Mouse (Mus musculus): ENCODE results near the gene Chst15.
A peak's percentile ranks its signal among the peaks of the same experiment; 100 is the strongest.

The Chst15 gene

DNA sequence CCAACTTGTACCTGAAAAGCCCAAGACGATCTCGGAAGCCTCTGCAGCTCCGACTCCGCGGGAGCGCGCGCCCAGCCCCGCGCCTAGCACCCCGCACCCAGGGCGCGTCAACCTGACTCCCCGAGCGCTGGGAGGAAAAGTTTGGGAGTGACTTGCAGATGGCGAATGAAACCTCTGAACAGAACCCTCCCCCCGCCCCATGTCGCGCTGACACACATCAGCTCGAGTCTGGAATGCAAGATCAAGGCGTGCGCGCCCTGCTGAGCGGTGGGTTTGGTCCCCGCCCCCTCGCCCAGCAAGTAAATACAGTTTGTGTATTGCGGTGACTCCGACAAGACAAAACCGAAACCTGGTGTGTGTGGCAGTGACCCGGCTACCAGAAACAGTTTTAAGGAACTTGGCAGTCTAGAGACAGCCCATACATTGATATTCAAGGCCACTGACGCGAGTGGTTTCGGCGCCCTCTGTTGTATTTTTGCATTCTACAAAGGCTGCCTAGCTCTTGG, at the start of gene Chst15:
Gene Chst15 (minus strand): TSS at position 193 of the 506 bp plus-strand sequence.
- peak; percentile 90 for DNase-seq (ENCODE audit: low read depth, low spot score)
- Histone ChIP-seq H3K36me3 (ENCODE audit: control insufficient read depth, insufficient read depth, low read length, poor library complexity, severe bottlenecking) (no peaks in the 10 kb centered on the region), H3K27me3 (ENCODE audit: control insufficient read depth, insufficient read depth, low read length, poor library complexity, severe bottlenecking) (no peaks in the 10 kb centered on the region)

GRCm38 (mm10) chr7:132365703-132366384, 48.8 kb upstream of the Chst15 start:
- DNase-seq (ENCODE audit: low read depth, low spot score), result peak; percentile 81
- Histone ChIP-seq H3K27me3 (ENCODE audit: control insufficient read depth, insufficient read depth, low read length, poor library complexity, severe bottlenecking) (no peaks in the 10 kb centered on the region), H3K36me3 (ENCODE audit: control insufficient read depth, insufficient read depth, low read length, poor library complexity, severe bottlenecking) (no peaks in the 10 kb centered on the region)

DNA sequence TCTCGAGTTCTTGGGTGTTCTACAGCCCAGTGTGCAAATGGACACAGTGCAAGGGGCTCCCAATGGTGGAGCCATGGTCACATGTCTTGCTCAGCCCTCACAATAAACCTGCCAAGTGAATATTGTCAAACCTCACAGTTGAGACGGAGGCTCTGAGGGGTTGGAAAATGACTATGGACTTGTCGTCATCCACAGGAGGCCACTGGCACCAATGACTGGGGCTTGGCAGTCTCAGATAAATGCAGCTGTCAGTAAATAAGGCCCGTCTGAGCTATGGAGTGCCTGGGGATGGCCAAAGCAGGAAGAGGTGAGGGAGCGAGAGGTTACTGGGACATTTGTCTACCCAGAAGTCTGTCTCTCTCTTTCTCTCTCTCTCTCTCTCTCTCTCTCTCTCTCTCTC, 48.1 kb upstream of the Chst15 start:
- Histone ChIP-seq H3K27me3 (ENCODE audit: control insufficient read depth, insufficient read depth, low read length, poor library complexity, severe bottlenecking) (no peaks in the 10 kb centered on the region), H3K36me3 (ENCODE audit: control insufficient read depth, insufficient read depth, low read length, poor library complexity, severe bottlenecking) (no peaks in the 10 kb centered on the region)
- DNase-seq (ENCODE audit: low read depth, low spot score), result no peak

- DNase-seq (ENCODE audit: low read depth, low spot score), result no peak
- no peaks in the 10 kb centered on the region for H3K36me3 ChIP-seq (ENCODE audit: control insufficient read depth, insufficient read depth, low read length, poor library complexity, severe bottlenecking)
- H3K27me3 ChIP-seq (ENCODE audit: control insufficient read depth, insufficient read depth, low read length, poor library complexity, severe bottlenecking), result no peaks in the 10 kb centered on the region
These were observed 47.5 kb upstream of the Chst15 start for GRCm38 (mm10) chr7:132364506-132364905.

GRCm38 (mm10) chr7:132360336-132360735, 43.3 kb upstream of the Chst15 start:
- DNase-seq (ENCODE audit: low read depth, low spot score), result no peak
- H3K27me3 ChIP-seq (ENCODE audit: control insufficient read depth, insufficient read depth, low read length, poor library complexity, severe bottlenecking), result no peaks in the 10 kb centered on the region
- no peaks in the 10 kb centered on the region for H3K36me3 ChIP-seq (ENCODE audit: control insufficient read depth, insufficient read depth, low read length, poor library complexity, severe bottlenecking)

DNA sequence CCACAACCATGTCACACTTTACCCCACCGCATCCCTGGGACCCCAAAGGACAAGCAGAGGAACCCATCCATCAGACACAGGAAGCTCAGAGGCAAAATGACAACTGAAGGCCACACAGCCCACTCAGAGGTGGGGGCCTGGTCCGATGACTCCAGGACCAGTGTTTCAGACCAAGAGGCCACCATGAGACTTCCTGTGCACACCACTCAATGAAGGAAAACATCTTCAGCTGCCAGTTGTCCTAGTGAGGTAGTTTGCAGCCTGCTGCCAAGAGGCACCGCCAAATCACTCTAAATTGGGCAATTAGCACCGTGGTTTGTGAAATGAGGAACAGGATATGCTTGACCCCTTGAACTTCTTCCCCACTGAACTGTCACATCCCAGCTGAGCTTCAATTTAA, 41.7 kb upstream of the Chst15 start:
- Histone ChIP-seq H3K27me3 (ENCODE audit: control insufficient read depth, insufficient read depth, low read length, poor library complexity, severe bottlenecking) (no peaks in the 10 kb centered on the region), H3K36me3 (ENCODE audit: control insufficient read depth, insufficient read depth, low read length, poor library complexity, severe bottlenecking) (no peaks in the 10 kb centered on the region)
- DNase-seq (ENCODE audit: low read depth, low spot score), result peak; percentile 55

- DNase-seq (ENCODE audit: low read depth, low spot score), result no peak
- Histone ChIP-seq H3K36me3 (ENCODE audit: control insufficient read depth, insufficient read depth, low read length, poor library complexity, severe bottlenecking) (no peaks in the 10 kb centered on the region), H3K27me3 (ENCODE audit: control insufficient read depth, insufficient read depth, low read length, poor library complexity, severe bottlenecking) (no peaks in the 10 kb centered on the region)
These were observed 41.2 kb upstream of the Chst15 start for GRCm38 (mm10) chr7:132358250-132358649.

DNA sequence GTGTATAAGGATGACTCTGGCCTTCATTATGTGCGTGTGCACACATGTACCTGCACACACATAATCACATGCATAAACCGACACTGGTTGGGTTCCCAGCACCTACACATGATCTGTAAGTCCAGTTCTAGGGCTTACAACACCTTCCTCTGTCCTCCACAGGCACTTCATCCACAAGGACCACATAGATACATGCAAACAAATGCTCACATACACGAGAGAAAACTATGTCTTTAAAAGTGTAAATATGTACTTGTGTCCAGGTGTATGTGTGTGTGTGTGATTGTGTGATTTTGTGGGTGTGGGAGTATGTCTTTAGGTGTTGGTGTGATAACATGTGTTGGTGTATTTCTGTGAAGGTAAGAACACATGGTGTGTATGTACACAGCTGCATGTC, 40.8 kb upstream of the Chst15 start:
- no peaks in the 10 kb centered on the region for H3K27me3 ChIP-seq (ENCODE audit: control insufficient read depth, insufficient read depth, low read length, poor library complexity, severe bottlenecking)
- no peak for DNase-seq (ENCODE audit: low read depth, low spot score)
- no peaks in the 10 kb centered on the region for H3K36me3 ChIP-seq (ENCODE audit: control insufficient read depth, insufficient read depth, low read length, poor library complexity, severe bottlenecking)

DNA sequence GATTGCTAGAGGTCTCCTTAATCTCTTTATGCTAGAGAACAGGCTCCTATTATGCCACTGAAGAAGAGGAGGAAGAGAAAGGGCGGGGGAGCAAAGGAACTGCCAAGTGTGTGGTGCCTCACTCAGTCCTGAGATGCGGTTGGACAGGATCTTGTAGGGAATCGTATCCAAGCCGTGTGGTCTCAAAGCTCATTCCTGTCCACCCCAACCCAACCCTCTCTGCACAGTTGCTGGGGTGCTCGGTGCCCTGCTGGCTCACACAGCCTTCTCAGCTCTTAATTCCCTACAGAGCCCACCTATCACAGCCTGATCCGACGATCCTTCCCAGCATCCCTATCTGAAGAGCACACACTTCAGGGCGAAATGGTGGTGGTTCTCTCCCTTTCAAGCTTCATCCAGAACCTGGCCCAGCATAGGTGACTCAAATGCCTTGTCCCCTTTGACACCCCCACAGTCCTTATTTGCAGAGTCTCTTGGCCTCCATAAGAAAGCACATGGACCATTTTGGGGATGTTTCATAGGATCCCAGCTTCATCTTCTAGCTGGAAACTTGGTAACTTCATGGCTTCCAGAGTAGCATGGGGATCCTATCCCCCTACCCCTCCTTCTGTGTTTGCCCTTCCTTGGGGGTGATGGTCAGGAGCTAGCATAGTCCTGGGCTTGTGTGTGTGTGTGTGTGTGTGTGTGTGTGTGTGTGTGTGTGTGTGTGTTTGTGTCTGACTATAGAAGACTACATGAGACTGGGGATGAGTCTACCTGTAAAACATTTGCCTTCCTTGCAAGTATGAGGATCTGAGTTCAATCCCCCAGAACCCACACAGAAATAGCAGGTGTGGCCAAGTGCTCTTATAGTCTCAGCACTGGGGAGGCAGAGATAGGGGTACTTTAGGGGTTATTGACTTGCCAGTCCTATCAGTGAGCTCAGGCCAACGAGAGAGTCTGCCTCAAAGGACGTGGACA, 40.1 kb upstream of the Chst15 start:
- DNase-seq (ENCODE audit: low read depth, low spot score), result no peak
- no peaks in the 10 kb centered on the region for H3K27me3 ChIP-seq (ENCODE audit: control insufficient read depth, insufficient read depth, low read length, poor library complexity, severe bottlenecking)
- H3K36me3 ChIP-seq (ENCODE audit: control insufficient read depth, insufficient read depth, low read length, poor library complexity, severe bottlenecking), result no peaks in the 10 kb centered on the region

GRCm38 (mm10) chr7:132356185-132356584, 39.2 kb upstream of the Chst15 start:
- DNase-seq (ENCODE audit: low read depth, low spot score), result no peak
- Histone ChIP-seq H3K27me3 (ENCODE audit: control insufficient read depth, insufficient read depth, low read length, poor library complexity, severe bottlenecking) (no peaks in the 10 kb centered on the region), H3K36me3 (ENCODE audit: control insufficient read depth, insufficient read depth, low read length, poor library complexity, severe bottlenecking) (no peaks in the 10 kb centered on the region)

- Histone ChIP-seq H3K36me3 (ENCODE audit: control insufficient read depth, insufficient read depth, low read length, poor library complexity, severe bottlenecking) (no peaks in the 10 kb centered on the region), H3K27me3 (ENCODE audit: control insufficient read depth, insufficient read depth, low read length, poor library complexity, severe bottlenecking) (no peaks in the 10 kb centered on the region)
These were observed 38.7 kb upstream of the Chst15 start for GRCm38 (mm10) chr7:132355767-132356166.

GRCm38 (mm10) chr7:132349075-132349572, 32.1 kb upstream of the Chst15 start:
- Histone ChIP-seq H3K36me3 (ENCODE audit: control insufficient read depth, insufficient read depth, low read length, poor library complexity, severe bottlenecking) (no peaks in the 10 kb centered on the region), H3K27me3 (ENCODE audit: control insufficient read depth, insufficient read depth, low read length, poor library complexity, severe bottlenecking) (no peaks in the 10 kb centered on the region)
- no peak for DNase-seq (ENCODE audit: low read depth, low spot score)

More at GRCm38 (mm10) chr7:132355767-132356166, 38.7 kb upstream of the Chst15 start:
- DNase-seq (ENCODE audit: low read depth, low spot score), result no peak

DNA sequence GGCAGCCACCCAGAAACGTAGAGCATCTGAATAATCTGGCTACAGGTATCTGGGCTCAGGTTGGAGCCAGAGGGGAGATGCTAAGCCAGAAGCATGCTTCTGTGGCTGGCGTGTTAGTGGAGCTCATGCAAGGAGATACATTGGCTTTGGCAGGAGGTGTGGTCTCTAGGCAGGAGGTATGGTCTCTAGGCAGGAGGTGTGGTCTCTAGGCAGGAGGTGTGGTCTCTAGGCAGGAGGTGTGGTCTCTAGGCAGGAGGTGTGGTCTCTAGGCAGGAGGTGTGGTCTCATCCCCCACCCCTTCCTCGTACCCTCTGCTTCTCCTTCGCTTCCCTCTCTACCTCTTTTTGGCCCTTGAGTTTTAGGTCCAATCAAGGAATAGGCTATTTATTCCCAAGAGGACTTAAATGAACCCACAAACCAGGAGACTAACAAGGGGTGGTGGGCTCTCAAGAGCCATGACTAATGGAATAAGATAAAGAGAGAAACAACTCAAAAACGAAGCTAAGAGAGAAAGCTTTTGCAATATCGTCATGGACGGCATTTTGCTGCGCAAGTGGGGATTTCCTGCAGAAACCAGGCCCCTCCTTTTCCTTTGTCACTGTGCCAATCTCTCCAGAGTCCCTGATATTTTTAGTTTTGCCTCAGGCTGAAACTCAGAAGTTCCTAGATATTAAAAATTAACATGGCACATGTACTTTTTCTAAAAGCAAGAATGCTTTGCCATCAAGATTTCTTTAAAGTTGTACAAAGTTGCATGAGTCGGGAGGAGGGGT, 30.4 kb upstream of the Chst15 start:
- Histone ChIP-seq H3K27me3 (ENCODE audit: control insufficient read depth, insufficient read depth, low read length, poor library complexity, severe bottlenecking) (no peaks in the 10 kb centered on the region), H3K36me3 (ENCODE audit: control insufficient read depth, insufficient read depth, low read length, poor library complexity, severe bottlenecking) (no peaks in the 10 kb centered on the region)
- no peak for DNase-seq (ENCODE audit: low read depth, low spot score)

GRCm38 (mm10) chr7:132345526-132346070, 28.6 kb upstream of the Chst15 start:
- DNase-seq (ENCODE audit: low read depth, low spot score), result no peak
- no peaks in the 10 kb centered on the region for H3K36me3 ChIP-seq (ENCODE audit: control insufficient read depth, insufficient read depth, low read length, poor library complexity, severe bottlenecking)

More at GRCm38 (mm10) chr7:132345526-132346070, 28.6 kb upstream of the Chst15 start:
- no peaks in the 10 kb centered on the region for H3K27me3 ChIP-seq (ENCODE audit: control insufficient read depth, insufficient read depth, low read length, poor library complexity, severe bottlenecking)

Measured in splenic B cell, adult 2 months (primary cell).